Mouse (Mus musculus): Measurements from ENCODE around the gene Fam170b. TPM values are rescaled to one million over a fixed set of nuclear protein-coding genes. Genes with fewer than 3 reads are reported as not detected.

Fam170b gene
- polyA plus RNA-seq, 1 experiment from 2014 or later, result not detected

DNA sequence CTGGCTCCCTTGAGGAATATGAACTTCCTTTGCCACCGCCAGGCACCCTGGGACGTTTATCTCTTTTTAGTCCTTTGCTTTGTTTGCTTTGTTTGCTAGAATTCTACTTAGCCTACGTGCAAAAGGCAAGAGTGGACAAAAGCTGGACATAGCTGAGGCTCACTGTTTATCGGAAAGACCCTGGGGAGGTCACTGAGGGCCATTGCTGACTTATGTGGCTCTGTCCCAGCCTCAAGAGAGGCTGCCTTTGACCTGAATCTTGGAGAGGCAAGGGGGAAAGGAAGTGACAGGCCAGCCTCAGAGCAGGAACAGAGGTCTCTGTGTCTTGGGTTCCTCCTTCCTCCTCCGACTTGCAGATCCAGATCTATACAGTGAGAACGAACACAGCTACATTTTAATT lies 43.8 kb downstream of the Fam170b start:
- H3K9ac ChIP-seq, result no peak overlapping the region

GRCm38 (mm10) chr14:32880332-32880731 lies 46.6 kb downstream of the Fam170b start:
- 88% methylated on average over 5 of the region's 5 CpGs for WGBS
- Histone ChIP-seq H3K9ac (no peak overlapping the region), H3K27ac (no peak overlapping the region), H3K4me2 (no peak overlapping the region), H3K9me3 (no peaks in the 10 kb centered on the region), H3K36me3 (replicated peaks) (no peaks in the 10 kb centered on the region), H3K4me1 (no peaks in the 10 kb centered on the region), H3K27me3 (replicated peaks) (no peaks in the 10 kb centered on the region), H3K4me3 (no peak overlapping the region)
- ATAC-seq (replicated peaks), result no peak

More for the DNA sequence above, 43.8 kb downstream of the Fam170b start:
- H3K9me3 ChIP-seq, result no peaks in the 10 kb centered on the region
- no peak overlapping the region for H3K4me2 ChIP-seq
- no peak overlapping the region for H3K27ac ChIP-seq
- no peaks in the 10 kb centered on the region for H3K4me1 ChIP-seq
- ATAC-seq (replicated peaks), result no peak
- H3K36me3 ChIP-seq (replicated peaks), result no peaks in the 10 kb centered on the region
- no peak overlapping the region for H3K4me3 ChIP-seq
- H3K27me3 ChIP-seq (replicated peaks), result no peaks in the 10 kb centered on the region
- WGBS, result 60% methylated on average over 6 of the region's 6 CpGs

- ATAC-seq (replicated peaks), result no peak
- Histone ChIP-seq H3K4me2 (no peak overlapping the region), H3K4me3 (no peak overlapping the region), H3K9me3 (no peaks in the 10 kb centered on the region), H3K27ac (no peak overlapping the region), H3K9ac (no peak overlapping the region), H3K36me3 (replicated peaks) (no peaks in the 10 kb centered on the region), H3K4me1 (no peaks in the 10 kb centered on the region), H3K27me3 (replicated peaks) (no peaks in the 10 kb centered on the region)
- 79% methylated on average over 1 of the region's 1 CpGs for WGBS
These were observed 47.9 kb downstream of the Fam170b start for GRCm38 (mm10) chr14:32881693-32882092.

Other genes with a start within 250 kb of the Fam170b start
- 2.0 and 2.9 TPM in 2 replicates for gene Prrxl1, start 234.6 kb upstream of the Fam170b start, polyA plus RNA-seq (2015; fragmentation: Nextera tagmentation; extraction: Ambion mirVana)
- gene 3425401B19Rik, start 148.7 kb upstream of the Fam170b start, polyA plus RNA-seq (2015; fragmentation: Nextera tagmentation; extraction: Ambion mirVana), result 0.03 TPM in 1 of 2 replicates, not detected in the other
- gene Tmem273, start 48.0 kb upstream of the Fam170b start, polyA plus RNA-seq (2015; fragmentation: Nextera tagmentation; extraction: Ambion mirVana), result 0.19 and 0.27 TPM in 2 replicates
- gene Vstm4, start 22.8 kb downstream of the Fam170b start, polyA plus RNA-seq (2015; fragmentation: Nextera tagmentation; extraction: Ambion mirVana), result 10.9 and 13.3 TPM in 2 replicates
- gene Lrrc18, start 157.4 kb downstream of the Fam170b start, polyA plus RNA-seq (2015; fragmentation: Nextera tagmentation; extraction: Ambion mirVana), result 0.38 and 0.61 TPM in 2 replicates

All from midbrain, embryonic 15.5 days (tissue).